In the genomic region with DNA sequence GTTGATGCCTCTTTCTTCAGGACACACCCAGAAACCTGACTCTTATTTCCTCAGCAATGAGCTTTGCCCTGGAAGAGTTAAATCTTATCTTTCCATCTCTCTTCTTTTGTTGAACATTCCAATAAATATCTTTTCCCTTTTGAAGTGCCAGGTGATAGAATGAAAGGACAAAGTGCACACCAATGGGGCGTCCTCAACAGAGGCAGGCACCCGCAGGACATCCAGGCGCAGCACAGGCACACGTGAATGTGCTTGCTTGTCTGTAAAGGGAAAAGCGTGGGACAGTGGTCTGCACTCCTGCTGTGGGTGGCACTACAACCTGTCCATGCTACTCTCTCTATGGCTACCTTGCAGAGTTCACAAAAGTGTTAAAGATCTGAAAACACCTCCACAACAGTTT, we compare ENCODE assay signal across 29 mouse cellular contexts. TPM values are rescaled to one million over a fixed set of nuclear protein-coding genes. Genes with fewer than 3 reads are reported as not detected.
"Had no signal": no experiment of that assay in that cellular context is flagged by ENCODE, and none has a peak within 500 bp of the region (broad histone marks: within the 10 kb centered on the region; RNA-seq: fewer than 3 reads in every experiment).

No protein-coding gene starts in this region.

- H3K4me3 ChIP-seq: heart, adult 2 months; heart, embryonic 13.5 days; heart, embryonic 15.5 days; hindbrain, embryonic 13.5 days; hindbrain, embryonic 15.5 days; kidney, embryonic 15.5 days; limb, embryonic 13.5 days; limb, embryonic 15.5 days had no signal

- DNase-seq: gastrocnemius, postnatal 14 days; gastrocnemius, postnatal 36 days; heart, adult 2 months; heart, postnatal 14 days; heart, postnatal 36 days; kidney, adult 11 months; kidney, adult 2 months; kidney, adult 9 months; kidney, postnatal 14 days; kidney, postnatal 36 days; layer of hippocampus, adult 9-11 months; layer of hippocampus, postnatal 36 days; left cerebral cortex, postnatal 4 days had no signal

- H3K27ac ChIP-seq: heart, adult 2 months; heart, embryonic 13.5 days; heart, embryonic 15.5 days; hindbrain, embryonic 13.5 days; hindbrain, embryonic 15.5 days; kidney, embryonic 15.5 days; kidney, postnatal 0 days; limb, embryonic 13.5 days; limb, embryonic 15.5 days had no signal

- H3K27me3 ChIP-seq: heart, embryonic 13.5 days; heart, embryonic 15.5 days; hindbrain, embryonic 13.5 days; hindbrain, embryonic 15.5 days; kidney, embryonic 15.5 days; limb, embryonic 13.5 days; limb, embryonic 15.5 days had no signal

- H3K9ac ChIP-seq: heart, embryonic 13.5 days; heart, embryonic 15.5 days; hindbrain, embryonic 13.5 days; hindbrain, embryonic 15.5 days; kidney, embryonic 15.5 days; limb, embryonic 13.5 days; limb, embryonic 15.5 days had no signal

- ATAC-seq: inflammation-experienced regulatory T-cells, adult 6 months had no signal

- H3K4me2 ChIP-seq: heart, embryonic 11.5 days; heart, embryonic 13.5 days; heart, embryonic 15.5 days; hindbrain, embryonic 13.5 days; hindbrain, embryonic 15.5 days; kidney, embryonic 15.5 days; limb, embryonic 13.5 days; limb, embryonic 15.5 days had no signal

- H3K9me3 ChIP-seq: heart, embryonic 13.5 days; heart, embryonic 15.5 days; hindbrain, embryonic 13.5 days; hindbrain, embryonic 15.5 days; kidney, embryonic 15.5 days; limb, embryonic 13.5 days; limb, embryonic 15.5 days had no signal

RNA-seq across cellular contexts. Expression of a gene that starts 12.1 kb away (rescaled TPM):
- polyA plus RNA-seq: gonadal fat pad, adult 2 months; heart, adult 2 months; heart, embryonic 11.5 days; heart, embryonic 13.5 days; heart, embryonic 15.5 days; heart, postnatal 0 days; hindbrain, embryonic 11.5 days; hindbrain, embryonic 13.5 days; hindbrain, embryonic 15.5 days; inflammation-experienced regulatory T-cells, adult 6 months; kidney, adult 2 months; kidney, embryonic 15.5 days; kidney, postnatal 0 days; large intestine, adult 2 months; limb, embryonic 11.5 days; limb, embryonic 13.5 days; limb, embryonic 15.5 days; liver, adult 2 months had no signal
